Mouse (Mus musculus) hindbrain, postnatal 0 days (tissue): ENCODE measurements around the gene Gm9821. TPM values are rescaled to one million over a fixed set of nuclear protein-coding genes. Genes with fewer than 3 reads are reported as not detected.
A peak's percentile ranks its signal among the peaks of the same experiment; 100 is the strongest.

Experiments used
- ATAC-seq: fragments of 200-750 bp; cut with Nextera tagmentation; 2 replicates; pipeline ENCODE4 v1.8.0; 2017; ENCODE audit warnings: mild to moderate bottlenecking, moderate TSS enrichment, moderate library complexity
- DNase-seq: peaks from one replicate; pipeline ENCODE4 v3.0.0-alpha.2; 2015; ENCODE audit warnings: low spot score
- H3K27ac ChIP-seq: fragments of 300-500 bp; sonication (generic); 2 replicates; pipeline ENCODE4 v1.5.1; 2014; ENCODE audit warnings: mild to moderate bottlenecking
- H3K27me3 ChIP-seq: fragments of 300-500 bp; sonication (generic); 2 replicates; pipeline ENCODE4 v1.6.1; 2014; ENCODE audit warnings: low read length, mixed read lengths; ENCODE audit not compliant: insufficient read depth
- H3K36me3 ChIP-seq: fragments of 300-500 bp; sonication (generic); 2 replicates; pipeline ENCODE4 v1.6.1; 2014; ENCODE audit warnings: low read length, mixed read lengths; ENCODE audit not compliant: insufficient read depth
- H3K4me1 ChIP-seq: fragments of 300-500 bp; sonication (generic); 2 replicates; pipeline ENCODE4 v1.6.1; 2014; ENCODE audit warnings: antibody characterized with exemption, low read length, mixed read lengths; ENCODE audit not compliant: insufficient read depth
- H3K4me2 ChIP-seq: fragments of 300-500 bp; sonication (generic); 2 replicates; pipeline ENCODE4 v1.6.1; 2014; ENCODE audit warnings: low read depth, mild to moderate bottlenecking, low read length, moderate library complexity, mixed read lengths
- H3K4me3 ChIP-seq: fragments of 300-500 bp; sonication (generic); 2 replicates; pipeline ENCODE4 v1.5.1; 2014; ENCODE audit warnings: low read length
- H3K9ac ChIP-seq: fragments of 300-500 bp; sonication (generic); replicated peaks from 2 replicates; pipeline ENCODE4 v1.6.1; 2014; ENCODE audit warnings: mild to moderate bottlenecking, low read length, moderate library complexity, mixed read lengths
- H3K9me3 ChIP-seq: fragments of 300-500 bp; sonication (generic); 2 replicates; pipeline ENCODE4 v1.6.1; 2016; ENCODE audit warnings: low read length, mixed read lengths
- CTCF ChIP-seq: IDR thresholded peaks from 2 replicates; pipeline ENCODE4 v1.5.1; 2016; ENCODE audit warnings: antibody characterized with exemption, control low read depth, low read depth
- WGBS: fragments of 180-500 bp; shearing (Covaris S2); extraction: QIAGEN DNeasy Blood & Tissue Kit; methylation state at CpG from one replicate; pipeline ENCODE4 v1.1.7; 2014; 5-methylcytosine and 5-hydroxymethylcytosine counted together
- polyA plus RNA-seq: library from polyadenylated mRNA; unstranded; fragments of >200 nt; fragmentation: Nextera tagmentation; extraction: Ambion mirVana; gene quantifications from 2 replicates; pipeline ENCODE4 v1.2.1, GENCODE M21; 2015
- total RNA-seq: library from RNA; depleted of rRNA; stranded (reverse); fragments of >200 nt; gene quantifications from 2 replicates; pipeline ENCODE4 v1.2.3, GENCODE M21; 2014

Gene Gm9821
- total and polyA plus RNA-seq, 2 experiments from 2014 or later: 0.08 TPM; not detected in 1

GRCm38 (mm10) chr2:91920130-91920529, 25.4 kb upstream of the Gm9821 start:
- no peak for TF ChIP-seq CTCF
- peaks cover 13% of the 10 kb centered on the region; the same call in 1 of the 2 replicates for H3K27me3 ChIP-seq
- H3K4me3 ChIP-seq: no peak overlapping the region
- ATAC-seq (no peak), DNase-seq (no peak)
- peaks cover 5% of the 10 kb centered on the region; the same call in 1 of the 2 replicates for H3K4me1 ChIP-seq
- H3K9ac ChIP-seq: no peak overlapping the region
- 73% methylated on average over 4 of the region's 4 CpGs for WGBS
- peaks cover 16% of the 10 kb centered on the region for H3K36me3 ChIP-seq
- H3K4me2 ChIP-seq: no peak overlapping the region
- no peak overlapping the region for H3K27ac ChIP-seq
- no peaks in the 10 kb centered on the region for H3K9me3 ChIP-seq

- no peak for TF ChIP-seq CTCF
- no peaks in the 10 kb centered on the region for H3K9me3 ChIP-seq
- H3K36me3 ChIP-seq: peaks cover 16% of the 10 kb centered on the region
- peaks cover 13% of the 10 kb centered on the region; the same call in 1 of the 2 replicates for H3K27me3 ChIP-seq
- peak overlapping the region; percentile 88 for H3K4me2 ChIP-seq
- peak overlapping the region; percentile 57 for H3K4me3 ChIP-seq
- 4% methylated on average over 31 of the region's 31 CpGs for WGBS
- H3K4me1 ChIP-seq: peaks cover 5% of the 10 kb centered on the region; the same call in 1 of the 2 replicates
- no peak overlapping the region for H3K27ac ChIP-seq
- H3K9ac ChIP-seq: peak overlapping the region; percentile 45
- no peak; the same call in 1 of the 2 replicates for ATAC-seq
- DNase-seq: no peak
These were observed 24.2 kb upstream of the Gm9821 start for GRCm38 (mm10) chr2:91921181-91921789.

- ATAC-seq (peak; percentile 70), DNase-seq (peak; percentile 82)
- no peaks in the 10 kb centered on the region for H3K9me3 ChIP-seq
- peaks cover 16% of the 10 kb centered on the region for H3K36me3 ChIP-seq
- WGBS: under 1% methylated on average over 59 of the region's 64 CpGs
- H3K27me3 ChIP-seq: peaks cover 13% of the 10 kb centered on the region; the same call in 1 of the 2 replicates
- no peak overlapping the region for H3K27ac ChIP-seq
- TF ChIP-seq CTCF: peak; percentile 70
- peak overlapping the region; percentile 88 for H3K4me2 ChIP-seq
- peak overlapping the region; percentile 45 for H3K9ac ChIP-seq
- H3K4me3 ChIP-seq: peak overlapping the region; percentile 57
- peaks cover 5% of the 10 kb centered on the region; the same call in 1 of the 2 replicates for H3K4me1 ChIP-seq
These were observed 23.5 kb upstream of the Gm9821 start for GRCm38 (mm10) chr2:91921790-91922570.

GRCm38 (mm10) chr2:91922586-91923414, 22.7 kb upstream of the Gm9821 start:
- Histone ChIP-seq H3K4me2 (peak overlapping the region; percentile 88), H3K27me3 (peaks cover 13% of the 10 kb centered on the region; the same call in 1 of the 2 replicates), H3K27ac (no peak overlapping the region), H3K36me3 (peaks cover 8% of the 10 kb centered on the region), H3K4me1 (peaks cover 5% of the 10 kb centered on the region; the same call in 1 of the 2 replicates), H3K9me3 (no peaks in the 10 kb centered on the region), H3K9ac (peak overlapping the region; percentile 45; the same call in 1 of the 2 replicates), H3K4me3 (peak overlapping the region; percentile 57)
- WGBS: 2% methylated on average over 35 of the region's 37 CpGs
- no peak for TF ChIP-seq CTCF
- no peak for DNase-seq
- no peak for ATAC-seq

GRCm38 (mm10) chr2:91923415-91924337, 21.8 kb upstream of the Gm9821 start:
- ATAC-seq: peak; percentile 38

More at GRCm38 (mm10) chr2:91923415-91924337, 21.8 kb upstream of the Gm9821 start:
- peak; percentile 85 for TF ChIP-seq CTCF
- Histone ChIP-seq H3K4me2 (peak overlapping the region; percentile 88), H3K27ac (no peak overlapping the region), H3K4me1 (peaks cover 5% of the 10 kb centered on the region; the same call in 1 of the 2 replicates), H3K9me3 (no peaks in the 10 kb centered on the region), H3K9ac (no peak overlapping the region), H3K27me3 (peaks cover 13% of the 10 kb centered on the region; the same call in 1 of the 2 replicates), H3K4me3 (peak overlapping the region; percentile 30), H3K36me3 (no peaks in the 10 kb centered on the region; the same call in 1 of the 2 replicates)
- DNase-seq: peak; percentile 90
- 3% methylated on average over 54 of the region's 54 CpGs for WGBS
